Mouse (Mus musculus) urinary bladder, adult 18-20 months (tissue): ENCODE results near the gene Mmp14.

Experiments
- DNase-seq, 2 experiments: peaks; one replicate each; pipeline ENCODE4 v3.0.0; 2022; ENCODE audit warnings: low spot score in 2 of 2, mixed read lengths in 2 of 2

Gene Mmp14

DNA sequence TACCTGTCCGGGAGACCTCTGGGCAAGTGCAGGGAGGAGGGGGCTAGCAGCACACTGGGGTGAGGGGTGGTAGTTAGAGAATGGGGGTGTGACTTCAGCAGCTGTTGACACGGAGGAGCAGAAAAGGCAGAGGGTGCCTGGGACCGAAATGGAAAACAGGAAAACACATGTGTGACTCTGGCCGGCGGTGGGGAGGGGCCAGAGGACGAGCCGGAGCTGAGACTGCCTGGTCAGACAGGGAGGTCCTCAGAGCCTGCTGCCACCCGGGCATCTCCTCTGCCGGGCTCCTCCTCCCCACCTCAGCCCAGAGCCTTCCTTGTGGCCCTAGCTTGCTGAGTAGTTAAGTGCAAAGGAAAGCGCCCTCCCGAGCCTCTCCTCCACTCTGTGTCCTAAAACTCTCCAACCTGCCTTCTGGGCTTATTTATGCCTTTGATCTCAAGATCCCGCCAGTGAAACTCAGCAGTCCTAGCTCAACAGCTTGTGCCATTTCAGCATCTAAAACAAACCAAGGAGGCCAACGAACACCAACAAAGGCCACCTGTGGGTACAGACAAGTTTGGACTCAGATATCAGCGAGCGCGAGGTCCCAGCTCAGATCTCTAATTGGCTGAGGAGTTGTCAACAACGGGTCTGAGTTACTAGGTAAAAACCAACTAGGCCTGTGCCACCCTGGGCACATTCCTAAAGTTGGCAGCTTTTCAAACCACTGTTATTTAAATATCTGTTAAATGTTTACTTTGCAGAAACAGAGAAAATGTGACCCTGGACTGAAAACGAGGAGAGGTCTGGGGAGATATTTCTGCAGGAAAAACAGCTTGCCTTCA, 17.3 kb upstream of the Mmp14 start:
- DNase-seq: peak in 1 of 2 experiments; percentile 24

DNA sequence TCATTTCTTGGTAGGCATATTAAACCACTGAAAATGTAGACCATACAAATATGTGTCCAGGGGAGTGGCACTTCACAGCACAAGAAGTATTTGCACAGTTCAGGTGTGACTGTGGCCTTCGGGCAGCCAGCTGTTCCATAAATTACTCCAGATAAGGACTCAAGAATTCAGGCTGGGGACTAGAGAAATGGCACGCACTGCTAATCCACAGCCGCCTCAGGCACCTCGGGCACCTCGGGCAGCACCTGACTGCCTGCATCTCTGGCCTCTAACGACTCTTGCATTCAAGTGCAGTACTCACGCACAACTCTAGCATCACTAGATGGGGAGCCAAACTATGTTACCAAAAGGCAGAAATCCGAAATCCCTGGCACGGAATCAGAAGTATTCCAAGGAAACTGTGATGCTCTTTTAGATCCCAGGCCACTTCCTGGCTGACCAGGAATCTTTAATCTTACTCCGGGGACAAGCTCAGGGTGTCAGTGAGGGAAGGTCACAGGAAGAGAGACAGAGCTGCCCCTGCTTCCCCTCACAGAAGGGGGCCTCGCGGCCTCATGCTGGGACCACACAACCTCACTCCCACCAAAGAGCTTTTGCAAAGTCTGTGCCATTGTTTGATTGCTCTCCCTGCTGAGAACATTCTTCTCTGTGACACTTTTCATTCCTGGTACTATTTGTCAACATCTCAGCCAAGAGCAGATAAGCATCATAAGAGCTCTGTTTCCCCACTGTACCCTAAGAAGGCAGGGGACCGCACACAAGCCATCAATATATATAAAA, 16.0 kb upstream of the Mmp14 start:
- DNase-seq: no peak

DNA sequence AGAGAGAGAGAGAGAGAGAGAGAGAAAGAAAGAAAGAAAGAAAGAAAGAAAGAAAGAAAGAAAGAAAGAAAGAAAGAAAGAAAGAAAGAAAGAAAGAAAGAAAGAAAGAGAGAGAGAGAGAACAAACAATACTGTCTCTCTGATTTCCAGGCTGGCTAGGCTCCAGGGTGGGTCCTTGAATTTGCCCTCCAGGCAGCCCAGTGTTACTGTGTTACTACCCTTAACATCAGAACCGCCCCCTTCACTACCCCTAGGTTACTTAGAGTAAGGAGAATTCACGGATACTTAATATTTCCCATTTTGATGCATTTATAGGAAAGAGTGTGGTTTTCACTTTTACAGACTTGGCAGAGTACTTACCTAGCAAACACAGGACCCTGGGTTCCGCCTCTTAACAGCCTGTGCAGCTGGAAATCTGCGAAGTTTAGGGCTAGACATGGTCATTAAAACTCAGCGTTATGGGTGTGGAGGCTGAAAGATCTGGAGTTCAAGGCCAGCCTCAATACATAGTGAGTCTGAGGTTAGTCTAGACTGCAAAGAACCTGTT, 15.1 kb upstream of the Mmp14 start:
- DNase-seq: no peak

DNA sequence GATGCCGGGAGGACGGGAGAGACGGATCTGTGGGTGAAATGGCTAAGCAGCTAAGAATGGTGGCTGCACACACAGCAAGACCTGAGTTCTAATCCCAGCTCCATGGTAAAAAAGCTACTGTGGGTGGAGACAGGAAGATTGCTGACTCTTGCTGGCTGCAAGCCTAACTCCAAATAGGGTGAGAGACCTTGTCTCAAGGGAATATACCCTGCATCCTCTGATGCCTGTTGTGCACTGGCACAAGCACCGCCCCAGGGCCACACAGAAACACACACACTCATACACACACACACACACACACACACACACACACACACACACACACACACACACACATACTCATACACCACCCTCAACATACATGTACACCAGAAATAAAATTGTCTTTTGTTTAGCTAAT, 14.6 kb upstream of the Mmp14 start:
- DNase-seq: no peak

DNA sequence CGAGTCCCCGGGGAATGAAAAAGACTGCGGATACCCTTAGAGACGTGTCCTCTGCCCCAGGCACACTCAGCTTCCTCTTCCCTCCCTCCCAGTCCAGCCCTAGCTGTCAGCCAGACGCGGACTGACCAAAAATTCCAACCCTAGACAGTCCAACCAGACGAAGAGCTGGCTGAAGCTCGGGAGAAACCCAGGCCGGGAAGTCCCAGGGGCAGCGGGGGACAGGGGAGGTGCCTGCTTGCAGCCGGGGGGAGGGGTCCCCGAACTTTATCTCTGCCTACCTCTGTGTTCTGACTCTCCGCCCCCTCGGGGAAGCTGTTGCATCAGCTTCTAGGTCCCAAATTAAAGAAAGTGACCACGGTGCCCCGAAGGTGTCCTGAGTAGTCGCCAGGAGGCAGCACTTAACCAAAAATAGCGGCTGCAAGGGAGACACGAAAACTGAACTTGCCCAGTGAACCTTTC, 13.8 kb upstream of the Mmp14 start, which contains the start of gene Slc7a7:
Gene Slc7a7 (minus strand): TSS at position 158 of the 459 bp plus-strand sequence.
- no peak for DNase-seq

DNA sequence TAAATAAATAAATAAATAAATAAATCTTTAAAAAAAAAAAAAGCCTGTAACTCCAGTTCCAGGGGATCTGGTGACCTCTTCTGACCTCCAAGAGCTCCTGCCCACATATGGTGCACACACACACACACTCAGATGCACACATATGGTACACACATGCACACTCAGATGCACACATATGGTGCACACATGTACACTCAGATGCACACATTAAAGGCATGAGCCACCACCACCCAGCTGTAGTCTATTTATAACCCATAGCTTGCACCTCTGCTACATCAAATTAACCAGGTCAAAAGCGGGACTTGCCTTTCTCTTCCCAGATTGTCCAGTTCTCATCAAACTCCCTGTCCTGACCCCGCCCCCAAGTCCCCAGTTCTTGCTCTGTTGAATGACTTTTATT, 10.4 kb upstream of the Mmp14 start:
- no peak for DNase-seq

DNA sequence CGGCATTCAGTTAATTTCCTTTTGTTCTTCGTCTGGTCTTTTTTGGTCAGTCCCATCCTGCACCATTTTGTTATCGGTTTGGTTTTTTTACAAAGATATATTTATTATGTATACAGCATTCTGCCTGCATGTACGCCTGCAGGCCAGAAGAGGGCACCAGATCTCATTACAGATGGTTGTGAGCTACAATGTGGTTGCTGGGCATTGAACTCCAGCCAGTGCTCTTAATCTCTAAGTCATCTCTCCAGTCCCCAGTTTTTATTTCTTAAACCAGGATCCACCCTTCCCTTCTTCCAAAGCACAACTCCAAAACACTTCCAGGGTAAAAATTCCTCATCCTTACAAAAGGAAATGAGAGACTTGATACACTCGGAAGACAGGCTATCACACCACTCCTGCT, 8.0 kb upstream of the Mmp14 start:
- no peak for DNase-seq

DNA sequence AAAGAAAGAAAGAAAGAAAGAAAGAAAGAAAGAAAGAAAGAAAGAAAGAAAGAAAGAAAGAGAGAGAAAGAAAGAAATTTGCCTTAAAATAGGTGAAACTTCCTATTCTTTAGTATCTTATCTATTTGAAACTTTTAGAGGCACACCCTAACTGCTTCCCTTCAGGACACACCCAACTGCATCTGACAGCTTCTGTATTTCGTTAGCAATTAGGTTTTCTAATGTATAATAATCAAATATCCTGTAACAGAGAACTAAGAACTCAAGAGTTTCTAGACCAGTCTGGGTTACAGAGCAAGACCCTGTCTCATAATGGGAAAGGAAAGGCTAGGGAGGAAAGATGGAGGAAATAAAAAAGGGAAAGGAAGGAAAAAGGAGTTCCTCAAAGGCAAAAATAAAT, 6.8 kb upstream of the Mmp14 start:
- DNase-seq: no peak

DNA sequence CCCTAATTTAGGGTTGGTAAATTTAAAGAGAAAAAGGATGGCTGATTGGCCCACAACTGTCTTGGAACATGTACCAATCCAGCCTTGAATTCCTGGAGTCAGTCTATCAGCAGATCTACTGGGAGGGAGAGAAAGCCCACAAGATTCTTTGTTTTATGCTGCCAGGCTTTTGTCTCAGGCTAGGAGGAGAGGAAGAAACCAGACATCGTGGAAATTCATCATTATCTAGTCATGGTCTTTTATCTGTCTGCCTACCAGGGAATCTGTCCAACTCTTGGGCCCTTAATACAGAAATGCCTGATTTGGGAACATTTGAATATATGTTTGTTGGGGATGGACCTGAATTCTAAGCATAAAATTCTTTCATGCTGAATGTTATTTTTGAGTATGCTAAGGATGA, 5.9 kb upstream of the Mmp14 start:
- DNase-seq: no peak

DNA sequence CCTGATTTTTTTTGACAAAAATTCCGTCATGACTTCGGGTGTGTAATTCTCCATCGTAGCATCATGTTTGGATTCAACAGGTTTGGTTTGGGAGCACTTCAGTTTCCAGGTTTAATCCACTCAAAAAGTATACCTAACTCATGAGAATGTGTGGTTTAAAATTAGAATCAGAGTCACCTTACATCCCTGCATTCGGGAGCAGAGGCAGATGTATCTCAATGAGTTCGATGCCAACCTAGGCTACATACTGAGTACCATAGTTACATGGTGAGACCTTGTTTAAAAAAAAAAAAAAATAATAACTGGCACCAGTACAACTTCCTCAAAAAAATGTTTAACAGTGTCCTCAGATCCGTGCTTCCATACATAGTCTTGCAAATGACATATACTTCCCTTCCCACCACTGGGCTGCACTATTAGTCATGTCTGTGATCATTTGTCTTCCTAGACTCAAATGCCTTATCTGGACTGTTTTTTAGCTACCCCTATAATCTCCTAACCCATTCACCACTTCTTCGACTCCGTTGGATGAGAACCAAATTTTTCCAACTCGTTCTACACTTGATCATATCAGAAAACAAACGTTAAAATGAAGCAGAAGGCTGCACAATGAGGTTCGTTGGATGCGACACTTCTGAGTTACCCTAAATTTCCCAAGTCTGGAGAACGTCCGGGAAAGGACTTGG, 5.3 kb upstream of the Mmp14 start:
- no peak for DNase-seq

DNA sequence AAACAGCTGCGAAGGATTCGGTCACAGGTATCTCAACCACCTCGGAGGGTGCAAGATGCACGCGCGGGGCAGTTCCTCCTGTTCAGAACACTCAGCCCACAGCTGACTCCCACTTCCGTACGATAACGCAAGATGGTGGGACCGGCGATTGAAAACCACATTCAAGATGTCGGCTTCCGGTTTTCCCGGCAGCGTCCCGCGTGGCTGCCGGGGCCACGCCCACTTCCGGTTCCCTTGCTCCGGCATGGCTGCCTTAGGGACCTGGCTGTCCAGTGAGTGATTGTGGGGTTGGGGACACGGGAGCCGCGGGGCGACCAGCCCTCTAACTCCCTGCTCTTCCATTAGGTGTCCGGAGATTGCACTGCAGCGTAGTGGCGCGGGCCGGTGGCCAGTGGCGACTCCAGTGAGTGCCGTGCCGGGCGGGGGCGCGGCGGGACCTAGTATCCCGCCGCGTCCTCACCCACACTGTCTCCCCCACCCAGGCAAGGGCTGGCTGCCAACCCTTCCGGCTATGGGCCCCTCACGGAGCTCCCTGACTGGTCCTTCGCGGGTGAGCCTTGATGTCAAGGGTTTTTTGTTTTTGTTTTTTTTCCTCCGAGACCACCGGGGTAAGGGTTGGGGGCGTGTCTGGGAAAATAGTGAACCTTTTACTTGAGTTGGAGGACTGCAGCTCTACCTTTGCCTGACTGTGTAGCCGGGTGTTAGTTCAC, 4.6 kb upstream of the Mmp14 start, which contains the start of gene Mrpl52:
Gene Mrpl52 (plus strand): TSS at position 221 of the 710 bp plus-strand sequence.
- DNase-seq: peak; percentile 85 to 90

DNA sequence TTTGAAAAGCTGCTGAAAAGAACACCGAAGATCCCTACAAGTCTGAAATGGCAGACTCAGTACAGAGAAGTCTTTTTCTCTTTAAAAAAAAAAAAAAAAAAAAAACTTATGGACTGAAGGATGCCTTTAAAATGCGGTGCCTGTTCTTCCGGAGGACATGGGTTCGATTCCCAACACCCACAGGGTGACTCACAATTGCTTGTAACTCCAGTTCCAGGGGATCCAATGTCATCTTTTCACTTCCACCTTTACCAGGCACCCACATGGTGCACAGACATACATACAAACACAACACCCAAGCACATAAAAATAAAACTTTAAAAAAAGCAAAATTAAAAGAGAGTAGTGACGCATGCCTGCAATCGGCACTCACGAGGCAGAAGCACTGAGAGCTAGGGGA, 3.7 kb upstream of the Mmp14 start:
- DNase-seq: no peak

DNA sequence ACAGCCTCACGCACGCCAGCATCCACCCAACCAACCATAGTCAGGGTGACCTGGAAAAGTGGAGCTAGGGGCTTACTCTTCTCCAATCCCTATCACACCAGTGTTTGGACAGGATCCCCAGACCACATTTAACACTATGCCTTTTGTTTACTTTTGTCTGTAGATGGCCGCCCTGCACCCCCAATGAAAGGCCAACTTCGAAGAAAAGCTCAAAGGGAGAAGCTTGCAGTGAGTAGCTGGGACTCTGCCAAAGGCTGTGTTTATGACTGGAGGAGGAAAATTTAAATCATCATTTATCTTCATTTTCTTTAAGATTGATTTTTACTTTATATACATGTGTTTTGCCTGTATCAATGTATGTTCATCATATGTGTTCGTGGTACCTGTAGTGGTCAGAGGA, 3.0 kb upstream of the Mmp14 start:
- DNase-seq: no peak

DNA sequence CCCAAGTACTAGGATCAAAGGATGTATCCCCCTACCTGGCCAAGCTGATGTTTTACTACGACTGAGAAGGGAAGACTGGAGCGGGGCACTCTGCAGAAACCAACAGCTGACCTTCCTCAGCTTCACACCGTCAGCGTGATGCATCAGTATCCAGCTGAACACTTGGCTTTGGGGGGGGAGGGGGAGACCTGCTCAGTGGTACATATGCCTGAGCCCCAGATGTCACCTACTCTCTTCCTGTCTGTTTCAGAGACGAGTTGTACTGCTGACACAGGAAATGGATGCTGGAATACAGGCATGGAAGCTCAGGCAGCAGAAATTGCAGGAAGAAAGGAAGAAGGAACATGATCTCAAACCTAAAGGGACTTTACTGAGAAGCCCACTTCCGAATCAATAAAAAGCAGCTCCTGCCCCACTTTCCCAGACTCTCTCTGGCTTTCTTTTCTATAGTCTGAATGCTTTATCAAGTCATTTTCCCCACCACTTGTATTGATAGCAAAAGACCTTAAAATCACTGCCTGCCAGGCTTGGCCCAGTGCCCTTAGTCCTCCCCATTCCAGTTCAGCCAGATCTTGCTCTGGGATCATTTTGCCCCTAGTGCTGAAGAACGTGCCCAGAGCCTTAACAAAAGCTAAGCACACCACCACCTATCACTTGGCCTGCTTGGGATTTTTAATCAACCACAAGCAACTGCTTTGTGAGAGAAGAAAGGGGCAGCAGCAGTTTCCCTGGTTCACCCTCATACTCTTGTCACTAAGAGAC, 1.9 kb upstream of the Mmp14 start:
- no peak for DNase-seq

DNA sequence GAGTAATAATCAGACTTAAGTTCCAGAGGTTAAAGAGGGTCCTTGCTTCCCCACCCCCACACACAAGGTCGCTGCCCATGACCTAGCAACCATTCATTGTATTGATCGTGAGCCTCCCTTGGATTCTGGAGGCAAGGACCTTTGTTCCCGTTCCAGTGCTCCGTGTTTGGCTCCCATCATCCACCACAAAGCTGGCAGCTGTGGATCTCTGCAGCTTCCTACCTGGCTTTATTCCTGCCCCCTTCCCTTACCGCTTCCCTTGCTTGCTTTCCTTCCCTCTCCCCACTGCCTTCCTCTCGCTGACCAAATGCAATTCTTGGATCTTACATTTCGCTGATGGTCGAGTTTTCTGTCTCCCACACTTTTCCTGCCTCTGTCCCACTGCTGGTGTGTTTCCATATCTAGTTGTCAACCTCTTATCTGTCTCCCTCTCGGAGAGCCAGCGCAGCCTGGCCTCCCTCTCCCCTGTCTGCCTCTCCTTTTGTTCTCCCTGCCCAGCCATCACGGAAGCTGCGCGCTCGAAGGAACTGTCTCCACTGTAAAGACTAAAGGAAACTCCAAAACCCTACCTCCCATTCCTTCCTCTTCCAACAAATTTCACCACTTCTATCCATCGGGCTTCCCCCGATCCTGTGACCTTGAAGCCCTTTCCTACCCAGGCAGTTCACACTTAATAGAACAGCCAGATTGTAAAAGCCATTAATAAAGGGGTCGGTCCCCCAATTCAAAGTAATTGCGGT, 836 bp upstream of the Mmp14 start:
- no peak for DNase-seq

DNA sequence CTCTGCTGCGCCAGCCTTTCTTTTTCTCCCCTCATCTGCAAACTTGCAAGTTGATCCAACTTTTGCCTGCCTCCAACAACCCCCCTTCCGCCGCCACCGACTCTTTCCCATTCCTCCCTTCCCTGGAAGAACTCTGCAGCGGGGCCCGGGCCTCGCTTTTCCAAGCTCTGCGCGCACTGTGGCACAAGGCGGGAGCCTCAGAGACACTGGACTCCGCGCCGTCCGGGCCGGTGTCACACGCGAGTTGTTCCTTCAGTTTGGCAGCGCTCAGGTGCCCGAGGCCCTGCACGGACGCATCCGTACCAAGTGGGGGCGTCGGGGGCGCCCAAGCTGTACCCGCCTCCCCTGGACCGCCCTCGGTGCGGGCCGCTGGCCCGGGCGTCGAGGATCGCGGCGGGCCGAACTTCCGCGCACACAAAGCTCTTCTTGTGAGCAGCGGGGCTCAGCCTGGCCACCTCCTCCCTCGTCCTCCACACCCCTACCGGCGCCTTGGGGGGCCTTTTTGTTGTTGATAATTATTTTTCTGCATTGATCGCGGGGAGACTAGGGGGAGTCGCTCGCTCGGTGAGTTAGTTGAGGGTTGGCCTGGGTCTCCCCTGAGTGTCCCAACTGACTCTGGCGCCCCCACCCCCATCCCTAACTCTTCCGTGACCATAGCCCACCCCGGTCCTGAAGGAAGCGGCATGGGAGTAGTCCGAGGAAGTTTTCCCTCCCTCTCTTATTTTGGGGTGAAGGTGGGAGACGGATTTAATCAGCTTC, 845 bp downstream of the Mmp14 start:
- DNase-seq: peak in 1 of 2 experiments; percentile 60

DNA sequence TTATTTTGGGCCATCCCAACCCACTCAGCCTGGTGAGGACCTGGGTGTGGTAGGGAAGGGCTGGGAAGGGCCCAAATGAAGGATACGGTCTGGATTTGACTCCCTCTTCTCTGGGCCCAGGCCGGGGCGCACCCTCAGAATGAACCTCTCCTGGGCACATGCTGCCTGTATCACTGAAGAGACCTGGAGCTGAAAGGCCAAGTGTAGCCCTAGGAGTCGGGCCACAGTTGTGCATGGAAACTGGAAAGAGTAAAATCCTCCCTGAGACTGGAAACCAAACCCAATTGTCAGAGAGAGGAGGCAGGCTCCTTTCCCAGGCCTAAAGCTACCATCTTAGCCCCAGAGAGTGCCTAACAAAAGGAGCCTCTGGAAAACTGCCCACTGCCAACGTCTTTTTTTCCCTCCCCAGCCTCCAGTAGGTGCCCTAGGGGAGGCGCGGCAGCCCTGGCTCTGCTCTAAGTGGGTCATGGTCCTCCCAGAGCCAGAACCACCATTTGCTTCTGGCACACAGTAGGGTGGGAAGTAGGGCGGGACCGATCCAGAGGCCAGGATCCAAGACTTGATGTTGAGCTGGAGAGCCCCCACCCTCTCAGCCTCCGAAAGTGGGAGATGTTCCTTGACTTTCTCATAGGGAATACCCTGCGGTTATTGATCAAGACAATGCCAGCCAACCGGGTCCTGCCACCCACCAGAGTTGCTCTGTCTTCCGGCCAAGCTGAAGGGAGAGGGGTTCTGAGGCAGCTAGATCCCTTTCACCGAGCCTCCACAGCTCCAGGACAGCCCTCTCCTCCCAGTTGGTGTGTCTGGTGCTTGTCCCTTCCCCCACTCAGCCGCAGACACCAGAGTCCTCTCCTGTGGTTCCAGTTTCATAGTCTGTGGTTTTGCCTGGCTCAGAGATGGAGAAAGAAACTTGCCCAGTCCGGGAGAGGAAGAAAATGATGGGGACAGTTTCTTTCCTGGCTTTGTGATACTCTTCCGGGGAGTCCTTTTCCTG, 1.7 kb downstream of the Mmp14 start:
- no peak for DNase-seq
